Mouse (Mus musculus): ENCODE results near the gene Cacnb2. TPM values are rescaled to one million over a fixed set of nuclear protein-coding genes. Genes with fewer than 3 reads are reported as not detected.

Cacnb2 gene
- polyA plus RNA-seq, 1 experiment from 2014 or later, result 2.8 TPM

GRCm38 (mm10) chr2:14875121-14875520 is 272.2 kb downstream of the Cacnb2 start:
- Histone ChIP-seq H3K4me3 (no peak overlapping the region), H3K9me3 (no peaks in the 10 kb centered on the region), H3K4me2 (no peak overlapping the region), H3K36me3 (no peaks in the 10 kb centered on the region), H3K4me1 (peaks cover 12% of the 10 kb centered on the region; the same call in 1 of the 2 replicates), H3K27ac (no peak overlapping the region), H3K9ac (no peak overlapping the region), H3K27me3 (no peaks in the 10 kb centered on the region)
- no peak for ATAC-seq (ENCODE audit: insufficient number of reproducible peaks, low FRiP score, low TSS enrichment, low read depth)
- 54% methylated on average over 2 of the region's 2 CpGs for WGBS

DNA sequence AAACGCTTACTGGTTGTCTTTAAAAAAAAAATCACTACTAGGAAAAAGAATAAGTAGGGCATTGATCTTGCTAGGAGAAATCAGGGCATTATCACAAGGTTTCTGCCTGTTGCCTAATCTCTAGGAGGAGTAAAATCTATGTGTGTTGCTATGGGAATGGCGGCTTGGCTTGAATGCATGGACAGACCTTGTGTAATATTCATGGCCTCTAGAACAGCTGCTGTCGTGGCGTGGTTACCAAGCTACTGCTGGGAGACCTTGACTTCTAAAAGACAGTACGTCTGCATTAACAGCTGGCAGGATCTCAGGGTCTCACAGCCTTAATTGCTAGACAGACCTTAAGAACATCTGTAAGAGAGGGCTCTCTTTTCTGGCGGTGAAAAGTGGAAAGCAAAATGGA is 272.7 kb downstream of the Cacnb2 start:
- Histone ChIP-seq H3K36me3 (no peaks in the 10 kb centered on the region), H3K27me3 (no peaks in the 10 kb centered on the region), H3K4me1 (peaks cover 12% of the 10 kb centered on the region; the same call in 1 of the 2 replicates), H3K4me3 (no peak overlapping the region), H3K27ac (no peak overlapping the region), H3K9me3 (no peaks in the 10 kb centered on the region), H3K4me2 (no peak overlapping the region), H3K9ac (no peak overlapping the region)
- ATAC-seq (ENCODE audit: insufficient number of reproducible peaks, low FRiP score, low TSS enrichment, low read depth), result no peak
- WGBS, result 62% methylated on average over 6 of the region's 6 CpGs

DNA sequence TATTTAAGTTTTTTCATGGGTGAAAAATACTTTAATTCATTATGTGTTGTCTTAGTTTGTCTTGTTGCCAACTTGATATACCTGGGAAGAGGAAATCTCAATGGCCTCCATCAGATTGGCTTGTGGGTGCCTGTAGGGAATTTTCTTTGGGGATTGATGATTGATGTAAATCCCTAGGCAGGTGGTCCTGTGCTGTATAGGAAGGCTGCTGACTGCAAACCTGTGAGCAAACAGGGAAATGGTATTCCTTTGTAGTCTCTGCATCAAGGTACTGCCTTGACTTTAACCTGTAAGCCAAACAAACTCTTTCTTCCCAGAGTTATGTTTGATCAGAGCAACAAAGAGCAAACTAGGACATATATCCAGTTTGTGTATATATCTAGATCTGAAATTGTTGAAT is 276.1 kb downstream of the Cacnb2 start:
- ATAC-seq (ENCODE audit: insufficient number of reproducible peaks, low FRiP score, low TSS enrichment, low read depth), result no peak
- no peak overlapping the region for H3K9ac ChIP-seq
- H3K9me3 ChIP-seq, result no peaks in the 10 kb centered on the region
- no peaks in the 10 kb centered on the region for H3K27me3 ChIP-seq
- no peak overlapping the region for H3K4me2 ChIP-seq
- peaks cover 7% of the 10 kb centered on the region; the same call in 1 of the 2 replicates for H3K4me1 ChIP-seq
- H3K4me3 ChIP-seq, result no peak overlapping the region
- no peaks in the 10 kb centered on the region for H3K36me3 ChIP-seq
- no peak overlapping the region for H3K27ac ChIP-seq

DNA sequence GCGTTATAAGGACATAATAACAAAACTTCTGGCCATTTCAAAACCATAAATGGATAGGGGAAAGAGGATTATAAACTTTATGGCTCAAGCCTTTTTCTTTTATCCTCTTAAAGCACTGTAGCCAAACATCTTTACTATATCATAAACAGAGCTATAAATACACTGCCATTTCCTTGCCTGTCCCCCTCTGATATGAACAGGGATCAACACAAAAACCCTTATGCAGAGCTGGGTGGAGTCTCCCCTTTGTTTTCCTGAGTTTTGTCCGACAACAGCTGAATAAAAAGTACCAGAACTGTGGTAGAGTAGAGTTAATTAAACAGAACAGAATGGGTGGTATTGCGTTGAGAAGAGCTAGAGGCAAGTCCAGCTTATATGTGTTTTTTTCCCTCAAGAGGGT is 280.6 kb downstream of the Cacnb2 start:
- Histone ChIP-seq H3K9me3 (no peaks in the 10 kb centered on the region), H3K4me3 (no peak overlapping the region), H3K36me3 (no peaks in the 10 kb centered on the region), H3K27me3 (no peaks in the 10 kb centered on the region), H3K4me2 (no peak overlapping the region), H3K4me1 (no peaks in the 10 kb centered on the region), H3K9ac (no peak overlapping the region), H3K27ac (no peak overlapping the region)
- no peak for ATAC-seq (ENCODE audit: insufficient number of reproducible peaks, low FRiP score, low TSS enrichment, low read depth)
- 49% methylated on average over 3 of the region's 3 CpGs for WGBS

DNA sequence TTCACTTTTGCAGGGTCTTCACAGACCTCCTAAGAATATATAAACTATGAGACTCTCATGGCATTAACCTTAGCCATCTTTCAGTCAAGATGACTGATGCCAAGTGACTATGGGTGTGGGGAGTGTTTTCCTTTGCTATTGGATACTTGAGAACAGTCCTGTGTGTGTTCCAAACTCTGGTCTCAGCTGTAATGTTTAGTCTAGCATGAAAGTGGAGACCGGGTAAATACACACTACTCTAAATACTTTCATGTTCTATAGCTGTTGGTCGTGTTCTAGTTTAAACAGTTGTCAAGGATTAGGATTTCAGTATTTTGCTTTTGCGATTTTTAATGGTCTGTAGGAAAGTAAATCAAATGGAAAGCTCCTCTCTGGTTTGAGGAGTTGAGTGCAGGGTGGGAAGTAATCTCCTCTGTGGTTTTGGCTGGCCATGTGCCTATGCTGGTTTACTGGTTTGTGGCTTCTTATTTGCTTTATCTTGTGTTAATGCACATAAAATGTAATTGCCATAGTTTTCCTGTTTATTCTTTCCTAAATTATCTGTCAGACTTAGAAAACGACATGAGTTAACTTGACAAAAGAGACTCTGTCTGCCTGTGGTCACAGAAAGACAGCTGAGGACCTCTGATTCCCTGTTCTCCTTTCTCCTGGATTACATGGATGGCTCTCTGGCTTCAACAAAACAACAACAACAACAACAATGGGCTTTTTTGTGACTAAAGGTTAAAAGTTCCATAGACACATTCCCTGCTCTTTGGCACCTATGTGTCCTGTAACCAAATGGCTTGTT is 285.7 kb downstream of the Cacnb2 start:
- no peak for ATAC-seq (ENCODE audit: insufficient number of reproducible peaks, low FRiP score, low TSS enrichment, low read depth)
- H3K27ac ChIP-seq, result no peak overlapping the region
- H3K4me1 ChIP-seq, result no peaks in the 10 kb centered on the region
- no peak overlapping the region for H3K4me2 ChIP-seq
- no peaks in the 10 kb centered on the region for H3K36me3 ChIP-seq
- H3K4me3 ChIP-seq, result no peak overlapping the region
- no peak overlapping the region for H3K9ac ChIP-seq
- H3K9me3 ChIP-seq, result no peaks in the 10 kb centered on the region
- no peaks in the 10 kb centered on the region for H3K27me3 ChIP-seq
- 50% methylated on average over 4 of the region's 4 CpGs for WGBS

- H3K4me1 ChIP-seq, result no peaks in the 10 kb centered on the region
- 64% methylated on average over 3 of the region's 3 CpGs for WGBS
- H3K27me3 ChIP-seq, result no peaks in the 10 kb centered on the region
- no peaks in the 10 kb centered on the region for H3K36me3 ChIP-seq
- no peak overlapping the region for H3K4me3 ChIP-seq
- ATAC-seq (ENCODE audit: insufficient number of reproducible peaks, low FRiP score, low TSS enrichment, low read depth), result no peak
- no peak overlapping the region for H3K27ac ChIP-seq
- no peak overlapping the region for H3K9ac ChIP-seq
- no peaks in the 10 kb centered on the region for H3K9me3 ChIP-seq
- H3K4me2 ChIP-seq, result no peak overlapping the region
Measured at GRCm38 (mm10) chr2:14903837-14904236, 300.9 kb downstream of the Cacnb2 start.

DNA sequence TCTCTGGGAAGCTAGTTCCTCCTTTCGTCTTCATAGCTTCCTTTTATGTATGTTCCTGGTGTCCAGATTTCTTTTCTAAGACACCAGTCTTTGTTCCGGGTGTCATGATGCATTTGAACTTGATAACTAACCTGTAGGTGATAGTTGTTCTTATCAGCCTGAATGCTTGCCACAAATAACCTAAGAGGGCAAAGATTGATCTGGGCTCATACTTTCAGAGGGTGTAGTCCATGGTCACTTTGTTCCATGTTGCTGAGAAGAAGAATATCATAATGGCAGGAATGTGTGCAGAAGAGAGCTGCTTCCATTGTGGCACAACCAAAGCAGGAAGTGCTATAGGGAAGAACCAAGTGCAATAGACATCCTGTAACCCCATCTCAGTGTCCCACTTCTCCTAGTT is 302.0 kb downstream of the Cacnb2 start:
- H3K4me3 ChIP-seq, result no peak overlapping the region
- no peaks in the 10 kb centered on the region for H3K4me1 ChIP-seq
- no peak overlapping the region for H3K4me2 ChIP-seq
- 89% methylated on average over 2 of the region's 2 CpGs for WGBS
- no peaks in the 10 kb centered on the region for H3K36me3 ChIP-seq
- no peak overlapping the region for H3K27ac ChIP-seq
- H3K27me3 ChIP-seq, result no peaks in the 10 kb centered on the region
- no peak overlapping the region for H3K9ac ChIP-seq
- ATAC-seq (ENCODE audit: insufficient number of reproducible peaks, low FRiP score, low TSS enrichment, low read depth), result no peak
- H3K9me3 ChIP-seq, result no peaks in the 10 kb centered on the region

DNA sequence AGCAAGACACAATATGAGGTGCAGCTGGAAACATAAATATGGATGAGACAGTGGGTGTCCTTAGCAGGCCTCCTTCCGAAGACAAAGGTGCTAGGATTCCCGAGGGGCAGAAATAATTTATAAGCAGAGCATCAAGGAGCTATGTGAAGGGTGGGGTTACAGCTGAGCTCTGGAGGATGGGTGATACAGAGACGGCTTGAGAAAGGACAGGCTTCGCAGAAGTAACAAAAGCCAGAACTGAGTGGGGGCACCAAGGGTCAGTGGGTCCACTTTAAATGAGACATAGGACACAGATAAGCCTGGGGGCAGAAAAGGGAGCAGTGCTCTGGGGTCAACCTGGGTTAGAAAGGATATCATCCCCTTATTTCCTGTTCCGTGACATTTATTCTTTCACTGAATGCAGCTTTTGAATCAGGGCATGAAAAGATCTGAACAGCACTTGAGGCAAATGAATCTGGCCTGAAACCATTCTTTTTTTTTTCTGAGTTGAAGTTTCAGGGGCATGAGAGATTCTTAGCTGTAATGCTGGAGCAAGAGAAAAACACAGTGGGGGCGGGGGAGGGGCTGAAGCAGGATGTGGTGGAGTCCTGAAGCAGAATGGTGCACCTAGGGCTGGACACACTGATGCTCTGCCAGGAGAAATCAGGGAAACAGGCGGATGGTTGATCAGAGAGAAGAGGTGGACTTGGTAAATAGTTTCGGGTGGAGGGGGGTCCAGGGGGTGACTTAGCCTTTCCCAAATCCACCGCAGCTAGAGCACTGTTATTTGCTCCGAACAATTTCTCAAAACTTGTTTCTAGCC is 304.4 kb downstream of the Cacnb2 start:
- WGBS, result 42% methylated on average over 10 of the region's 10 CpGs
- Histone ChIP-seq H3K27me3 (no peaks in the 10 kb centered on the region), H3K4me3 (no peak overlapping the region), H3K27ac (no peak overlapping the region), H3K4me2 (no peak overlapping the region), H3K9ac (no peak overlapping the region), H3K4me1 (no peaks in the 10 kb centered on the region), H3K9me3 (no peaks in the 10 kb centered on the region), H3K36me3 (no peaks in the 10 kb centered on the region)
- no peak for ATAC-seq (ENCODE audit: insufficient number of reproducible peaks, low FRiP score, low TSS enrichment, low read depth)

GRCm38 (mm10) chr2:14917585-14918247 is 314.8 kb downstream of the Cacnb2 start:
- Histone ChIP-seq H3K4me2 (no peak overlapping the region), H3K27me3 (no peaks in the 10 kb centered on the region), H3K4me1 (no peaks in the 10 kb centered on the region), H3K9me3 (no peaks in the 10 kb centered on the region), H3K36me3 (no peaks in the 10 kb centered on the region), H3K9ac (no peak overlapping the region), H3K27ac (no peak overlapping the region), H3K4me3 (no peak overlapping the region)
- 82% methylated on average over 3 of the region's 3 CpGs for WGBS
- no peak for ATAC-seq (ENCODE audit: insufficient number of reproducible peaks, low FRiP score, low TSS enrichment, low read depth)

DNA sequence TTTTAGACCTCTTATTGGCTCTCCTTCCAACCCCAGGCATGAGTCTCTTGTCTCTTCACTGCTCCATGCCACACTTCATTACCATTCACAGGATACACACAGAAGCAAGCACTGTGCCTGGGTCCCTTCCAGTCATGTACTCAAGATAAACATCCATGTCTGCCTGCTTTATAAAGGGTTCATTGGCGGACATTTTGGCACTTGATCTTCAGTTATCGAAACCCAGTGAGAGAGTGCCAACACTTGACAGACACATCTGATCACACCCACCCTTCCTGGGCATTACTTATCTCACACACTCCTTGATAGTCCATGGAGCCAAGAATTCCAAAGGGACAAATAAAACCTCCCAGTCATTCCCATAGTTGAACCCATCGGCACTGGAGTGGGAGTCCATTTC is 327.0 kb downstream of the Cacnb2 start:
- Histone ChIP-seq H3K9ac (no peak overlapping the region), H3K4me3 (no peak overlapping the region), H3K4me1 (no peaks in the 10 kb centered on the region), H3K36me3 (no peaks in the 10 kb centered on the region), H3K27ac (no peak overlapping the region), H3K4me2 (no peak overlapping the region), H3K9me3 (no peaks in the 10 kb centered on the region), H3K27me3 (no peaks in the 10 kb centered on the region)
- no peak for ATAC-seq (ENCODE audit: insufficient number of reproducible peaks, low FRiP score, low TSS enrichment, low read depth)
- WGBS, result 81% methylated on average over 3 of the region's 3 CpGs

DNA sequence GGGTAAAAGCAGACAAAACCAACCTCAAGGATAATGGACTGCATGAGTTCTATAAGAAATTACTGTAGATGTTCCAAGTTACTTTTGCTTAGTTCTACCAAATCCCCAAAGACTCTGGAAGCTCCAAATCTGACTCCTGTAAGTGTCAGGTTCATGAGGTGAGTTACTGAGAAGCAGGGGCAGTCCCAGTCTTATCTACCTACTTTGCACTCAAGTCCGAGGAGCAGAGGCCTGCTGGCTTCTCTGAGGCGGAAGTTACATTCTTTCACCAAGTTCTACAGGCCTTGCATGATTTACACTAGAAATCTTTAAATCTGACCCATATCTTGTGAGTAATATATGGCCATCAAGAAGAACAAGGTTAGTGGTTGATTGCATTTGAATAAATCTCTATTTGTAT is 329.1 kb downstream of the Cacnb2 start:
- H3K4me3 ChIP-seq, result no peak overlapping the region
- ATAC-seq (ENCODE audit: insufficient number of reproducible peaks, low FRiP score, low TSS enrichment, low read depth), result no peak
- H3K27ac ChIP-seq, result no peak overlapping the region
- H3K27me3 ChIP-seq, result no peaks in the 10 kb centered on the region
- H3K4me2 ChIP-seq, result no peak overlapping the region
- no peak overlapping the region for H3K9ac ChIP-seq
- H3K4me1 ChIP-seq, result no peaks in the 10 kb centered on the region
- H3K9me3 ChIP-seq, result no peaks in the 10 kb centered on the region
- H3K36me3 ChIP-seq, result no peaks in the 10 kb centered on the region
- WGBS, result 88% methylated on average over 2 of the region's 2 CpGs

- no peaks in the 10 kb centered on the region for H3K9me3 ChIP-seq
- no peak overlapping the region for H3K4me3 ChIP-seq
- no peak for ATAC-seq (ENCODE audit: insufficient number of reproducible peaks, low FRiP score, low TSS enrichment, low read depth)
- no peak overlapping the region for H3K9ac ChIP-seq
- 54% methylated on average over 8 of the region's 8 CpGs for WGBS
- H3K27ac ChIP-seq, result no peak overlapping the region
- H3K4me1 ChIP-seq, result no peaks in the 10 kb centered on the region
- H3K4me2 ChIP-seq, result no peak overlapping the region
- H3K36me3 ChIP-seq, result no peaks in the 10 kb centered on the region
- no peaks in the 10 kb centered on the region for H3K27me3 ChIP-seq
Measured at GRCm38 (mm10) chr2:14936492-14936891, 333.6 kb downstream of the Cacnb2 start.
